Mouse (Mus musculus) urinary bladder, postnatal 10 days (tissue): ENCODE measurements around the gene Drap1.

Source experiments
- DNase-seq: peaks from one replicate; pipeline ENCODE4 v3.0.0; 2022; ENCODE audit warnings: low spot score

Gene Drap1

GRCm38 (mm10) chr19:5424782-5425741 is at the start of gene Drap1, which contains the start of gene AI837181:
TSS of gene Drap1 (minus strand) at chr19:5424979.
TSS of gene AI837181 (plus strand) at chr19:5425144.
- DNase-seq: peak; percentile 85

- no peak for DNase-seq
These were observed 48.9 kb upstream of the Drap1 start, which contains the start of gene Efemp2 for GRCm38 (mm10) chr19:5473720-5474119. TSS of gene Efemp2 (plus strand) at chr19:5473954.

- DNase-seq: no peak
These were observed 48.1 kb upstream of the Drap1 start for GRCm38 (mm10) chr19:5472857-5473256.

GRCm38 (mm10) chr19:5471846-5472245 is 47.1 kb upstream of the Drap1 start:
- no peak for DNase-seq

- no peak for DNase-seq
These were observed 43.6 kb upstream of the Drap1 start, which contains the start of gene Ctsw for GRCm38 (mm10) chr19:5468374-5468773. TSS of gene Ctsw (minus strand) at chr19:5468507.

GRCm38 (mm10) chr19:5466916-5467500 is 42.2 kb upstream of the Drap1 start:
- no peak for DNase-seq

GRCm38 (mm10) chr19:5465037-5465436 is 40.3 kb upstream of the Drap1 start:
- no peak for DNase-seq

GRCm38 (mm10) chr19:5463791-5464562 is 39.2 kb upstream of the Drap1 start:
- DNase-seq: no peak

- no peak for DNase-seq
These were observed 38.4 kb upstream of the Drap1 start for GRCm38 (mm10) chr19:5463212-5463611.

- no peak for DNase-seq
These were observed 36.6 kb upstream of the Drap1 start for GRCm38 (mm10) chr19:5461411-5461810.

GRCm38 (mm10) chr19:5460465-5460911 is 35.7 kb upstream of the Drap1 start, which contains the start of gene Fibp:
TSS of gene Fibp (plus strand) at chr19:5460615.
- DNase-seq: peak; percentile 54

GRCm38 (mm10) chr19:5459896-5460295 is 35.1 kb upstream of the Drap1 start:
- no peak for DNase-seq

GRCm38 (mm10) chr19:5459019-5459418 is 34.2 kb upstream of the Drap1 start:
- no peak for DNase-seq

GRCm38 (mm10) chr19:5457746-5458442 is 33.1 kb upstream of the Drap1 start, which contains the start of gene Ccdc85b:
TSS of gene Ccdc85b (minus strand) at chr19:5457894.
- DNase-seq: no peak

GRCm38 (mm10) chr19:5456922-5457745 is 32.4 kb upstream of the Drap1 start:
- peak; percentile 75 for DNase-seq

GRCm38 (mm10) chr19:5456241-5456921 is 31.6 kb upstream of the Drap1 start:
- no peak for DNase-seq

- no peak for DNase-seq
These were observed 30.8 kb upstream of the Drap1 start for GRCm38 (mm10) chr19:5455568-5455967.

GRCm38 (mm10) chr19:5455037-5455436 is 30.3 kb upstream of the Drap1 start:
- DNase-seq: no peak

- DNase-seq: no peak
These were observed 27.0 kb upstream of the Drap1 start for GRCm38 (mm10) chr19:5451766-5452165.

- DNase-seq: no peak
These were observed 24.9 kb upstream of the Drap1 start for GRCm38 (mm10) chr19:5449673-5450072.
